Mouse (Mus musculus) ES-E14 (cell line): Measurements from ENCODE around the gene Ankrd11. TPM values are rescaled to one million over a fixed set of nuclear protein-coding genes. Genes with fewer than 3 reads are reported as not detected.
A peak's percentile ranks its signal among the peaks of the same experiment; 100 is the strongest.

Experiments
- DNase-seq: peaks from one replicate; pipeline ENCODE4 v3.0.0-alpha.2; 2013; ENCODE audit warnings: low read depth, low spot score
- H3K27ac ChIP-seq: 2 replicates; pipeline ENCODE4 v1.5.1; 2012; ENCODE audit warnings: low read depth, mild to moderate bottlenecking, low read length, moderate library complexity, mixed read lengths; ENCODE audit not compliant: poor library complexity, insufficient read depth, severe bottlenecking
- H3K36me3 ChIP-seq: 2 replicates; pipeline ENCODE4 v1.6.1; 2012; ENCODE audit warnings: mild to moderate bottlenecking, low read length, moderate library complexity, mixed read lengths; ENCODE audit not compliant: control insufficient read depth, poor library complexity, insufficient read depth, severe bottlenecking
- H3K4me1 ChIP-seq, 2 experiments: fragments of 150-350 bp in 1 of 2; sonication (generic) in 1 of 2; 2 replicates each; pipeline ENCODE4 v1.6.1; 2012; ENCODE audit warnings: low read length in 2 of 2, mild to moderate bottlenecking in 1 of 2, mixed read lengths in 1 of 2; ENCODE audit not compliant: control insufficient read depth in 2 of 2, insufficient read depth in 2 of 2, poor library complexity in 1 of 2
- H3K4me3 ChIP-seq, 2 experiments: fragments of 150-350 bp in 1 of 2; sonication (generic) in 1 of 2; 2 replicates each; pipeline ENCODE4 v1.5.1; 2012; ENCODE audit warnings: low read length in 2 of 2, low read depth in 1 of 2, mild to moderate bottlenecking in 1 of 2, mixed read lengths in 1 of 2; ENCODE audit not compliant: insufficient read depth in 1 of 2, poor library complexity in 1 of 2, severe bottlenecking in 1 of 2
- H3K9ac ChIP-seq: 2 replicates; pipeline ENCODE4 v1.6.1; 2012; ENCODE audit warnings: low read depth, mild to moderate bottlenecking, low read length, mixed read lengths; ENCODE audit not compliant: poor library complexity, insufficient read depth, severe bottlenecking
- H3K9me3 ChIP-seq: fragments of 150-350 bp; sonication (generic); 2 replicates; pipeline ENCODE4 v1.6.1; 2012; ENCODE audit warnings: low read depth, mild to moderate bottlenecking, low read length; ENCODE audit not compliant: control insufficient read depth, insufficient read depth
- CHD2 ChIP-seq: IDR thresholded peaks from 2 replicates; pipeline ENCODE4 v1.6.1; 2014; ENCODE audit warnings: mild to moderate bottlenecking, low read depth, low read length, inconsistent platforms
- HCFC1 ChIP-seq: IDR thresholded peaks from 2 replicates; pipeline ENCODE4 v1.6.1; 2012; ENCODE audit warnings: low read length, inconsistent platforms, borderline replicate concordance; ENCODE audit not compliant: insufficient read depth
- MAFK ChIP-seq: IDR thresholded peaks from 2 replicates; pipeline ENCODE4 v1.6.1; 2014; ENCODE audit warnings: mild to moderate bottlenecking, low read depth, low read length, inconsistent platforms; ENCODE audit not compliant: insufficient read depth
- ZC3H11A ChIP-seq: IDR thresholded peaks from 2 replicates; pipeline ENCODE4 v1.6.1; 2012; ENCODE audit warnings: low read depth, mild to moderate bottlenecking, inconsistent platforms, low read length, borderline replicate concordance
- ZNF384 ChIP-seq: IDR thresholded peaks from 2 replicates; pipeline ENCODE4 v1.6.1; 2012; ENCODE audit warnings: low read depth, low read length, inconsistent platforms
- in situ Hi-C, 2 experiments: fragments of 600-800 bp; cut with MboI; formaldehyde crosslinking; loops; one replicate each; pipeline ENCODE4 v1.15.1; 2025; ENCODE audit warnings: low sequenced_read_pairs in 2 of 2, inconsistent platforms in 1 of 2; ENCODE audit not compliant: unreplicated experiment in 2 of 2
- total RNA-seq: library from RNA; depleted of rRNA; stranded (reverse); fragments of 300-350 nt; gene quantifications from 2 replicates; pipeline ENCODE4 v1.2.3, GENCODE M21; 2012

Gene Ankrd11
- total RNA-seq, 1 experiment: 155 TPM

- Histone ChIP-seq H3K36me3 (peaks cover 19% of the 10 kb centered on the region), H3K9ac (no peak overlapping the region), H3K27ac (no peak overlapping the region), H3K4me3 (no peak overlapping the region), H3K4me1 (peaks cover 0 to 8% of the 10 kb centered on the region in 2 experiments; a peak in 2 of 4 replicates), H3K9me3 (no peaks in the 10 kb centered on the region)
- TF ChIP-seq CHD2 (no peak), HCFC1 (no peak), ZC3H11A (no peak), MAFK (no peak), ZNF384 (no peak)
- in situ Hi-C loops: no loop called here
- DNase-seq: no peak
Observed at GRCm38 (mm10) chr8:122916766-122917165, 125.3 kb downstream of the Ankrd11 start.

- no peaks in the 10 kb centered on the region for H3K9me3 ChIP-seq
- no peak for TF ChIP-seq ZC3H11A
- no peak for TF ChIP-seq HCFC1
- no peak for TF ChIP-seq ZNF384
- TF ChIP-seq MAFK: no peak
- TF ChIP-seq CHD2: no peak
- H3K36me3 ChIP-seq: peaks cover 29% of the 10 kb centered on the region
- H3K27ac ChIP-seq: no peak overlapping the region
- peaks cover 2 to 5% of the 10 kb centered on the region in 2 experiments; a peak in 1 of 4 replicates for H3K4me1 ChIP-seq
- no peak overlapping the region for H3K9ac ChIP-seq
- in situ Hi-C loops: no loop called here
- H3K4me3 ChIP-seq: no peak overlapping the region
- DNase-seq: no peak
Observed at GRCm38 (mm10) chr8:122912871-122913270, 129.2 kb downstream of the Ankrd11 start.

GRCm38 (mm10) chr8:122912150-122912549 is 129.9 kb downstream of the Ankrd11 start:
- Histone ChIP-seq H3K4me3 (no peak overlapping the region), H3K36me3 (peaks cover 34% of the 10 kb centered on the region), H3K9ac (no peak overlapping the region), H3K4me1 (peaks cover 2 to 3% of the 10 kb centered on the region in 2 experiments; a peak in 1 of 4 replicates), H3K9me3 (no peaks in the 10 kb centered on the region), H3K27ac (no peak overlapping the region)
- no peak for DNase-seq
- in situ Hi-C loops: no loop called here
- no peak for TF ChIP-seq ZC3H11A
- no peak for TF ChIP-seq HCFC1
- TF ChIP-seq MAFK: no peak
- no peak for TF ChIP-seq CHD2
- no peak for TF ChIP-seq ZNF384

- Histone ChIP-seq H3K4me1 (peaks cover 2 to 7% of the 10 kb centered on the region in 2 experiments; a peak in 1 of 4 replicates), H3K9ac (no peak overlapping the region), H3K36me3 (peaks cover 27% of the 10 kb centered on the region; the same call in 1 of the 2 replicates), H3K4me3 (no peak overlapping the region), H3K9me3 (no peaks in the 10 kb centered on the region), H3K27ac (no peak overlapping the region)
- peak; percentile 51 for DNase-seq
- in situ Hi-C loops: no loop called here
- TF ChIP-seq MAFK: no peak
- TF ChIP-seq HCFC1: no peak
- TF ChIP-seq ZNF384: no peak
- TF ChIP-seq ZC3H11A: 0 out of 2 replicates have a peak, but pooled peaks have one; percentile 45
Observed at GRCm38 (mm10) chr8:122906463-122907021, 135.5 kb downstream of the Ankrd11 start.
